Mouse (Mus musculus) layer of hippocampus, adult 18-20 months (tissue): ENCODE measurements around the gene Gbp2b. TPM values are rescaled to one million over a fixed set of nuclear protein-coding genes. Genes with fewer than 3 reads are reported as not detected.
"Not testable (repeated sequence)": the region's sequence is repeated elsewhere in the genome, so short reads cannot be mapped to it uniquely, and the experiment has no call there.

Source experiments
- DNase-seq, 2 experiments: peaks; one replicate each; pipeline ENCODE4 v3.0.0; 2022; ENCODE audit warnings: low spot score in 2 of 2
- long read RNA-seq: library from polyadenylated mRNA; stranded (forward); transcript quantifications from one replicate; pipeline ENCODE4 v2.0.0, GENCODE M21; 2021
- total RNA-seq, 2 experiments: library from RNA; stranded (reverse); gene quantifications; 2 replicates each; pipeline ENCODE4 v1.2.3; 2021

Gene Gbp2b
- not detected for total RNA-seq
- long read RNA-seq = 0 reads

DNA sequence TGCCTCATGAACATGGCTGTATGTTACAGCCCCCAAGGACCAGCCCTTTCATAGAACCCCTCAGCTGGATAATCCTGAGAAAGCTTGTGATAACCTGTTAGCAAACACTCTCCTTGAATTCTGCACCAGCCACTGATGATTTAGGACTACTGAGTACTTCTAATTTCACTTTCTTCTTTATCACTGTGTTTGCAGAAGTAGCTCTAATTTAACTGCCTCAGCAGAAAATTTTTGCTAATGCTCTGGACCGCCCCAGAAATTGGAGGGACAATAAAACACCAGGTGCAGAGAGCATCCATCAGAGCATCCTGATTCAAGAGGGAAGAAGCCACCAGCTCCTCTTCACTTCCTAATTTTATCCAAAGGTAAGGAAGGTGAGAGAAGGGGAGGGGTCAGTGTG is at the start of gene Gbp2b:
TSS of gene Gbp2b (plus strand) at position 301 of the 400 bp plus-strand sequence.
- DNase-seq = no peak

DNA sequence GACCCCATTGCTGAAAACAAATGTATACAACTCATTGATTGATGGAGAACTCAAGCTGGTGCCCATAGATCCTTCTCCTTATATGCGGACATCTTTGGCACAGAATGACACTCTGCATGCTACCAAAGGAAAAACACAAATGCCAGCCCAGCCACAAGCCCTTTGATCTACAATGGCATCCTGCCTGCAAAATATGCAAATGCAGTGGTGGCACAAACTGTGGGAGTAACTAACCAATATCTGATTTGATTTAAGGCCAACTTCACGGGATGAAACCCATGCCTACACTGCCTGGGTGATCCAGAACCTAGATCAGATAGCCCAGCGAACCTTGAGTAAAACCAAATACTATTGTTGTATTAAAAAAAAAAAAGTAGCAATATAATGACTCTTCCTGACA is 48.0 kb upstream of the Gbp2b start:
- DNase-seq = no peak

DNA sequence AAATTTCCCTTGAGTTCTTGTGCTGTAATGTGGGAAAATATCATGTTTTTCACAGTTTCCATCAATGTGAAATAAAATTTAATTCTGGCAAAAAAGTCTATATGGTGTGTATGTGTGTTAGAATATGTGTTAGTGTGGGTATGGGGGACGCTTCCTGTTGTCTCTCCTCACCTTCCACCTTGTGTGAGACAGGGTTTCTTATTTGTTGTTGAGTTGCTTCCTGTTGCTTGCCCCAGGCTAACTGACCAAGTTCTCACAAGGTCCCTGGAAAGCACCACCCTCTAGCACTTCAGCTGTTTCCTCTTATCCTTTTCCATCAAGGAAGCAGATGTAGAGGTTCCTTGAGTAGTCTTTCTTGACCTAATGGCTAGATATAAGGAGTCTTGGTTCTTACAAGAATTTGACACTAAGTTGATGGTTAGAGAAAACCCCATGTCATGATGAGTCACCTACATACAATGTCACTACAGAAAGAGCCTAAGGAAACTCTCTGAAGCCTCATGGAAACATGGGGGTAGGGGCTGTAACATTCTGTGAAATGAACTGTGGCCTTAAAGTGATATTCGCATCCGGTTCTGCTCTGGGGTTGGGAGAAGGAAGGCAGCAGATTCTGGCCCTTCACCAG is 44.5 kb upstream of the Gbp2b start:
- no peak for DNase-seq

DNA sequence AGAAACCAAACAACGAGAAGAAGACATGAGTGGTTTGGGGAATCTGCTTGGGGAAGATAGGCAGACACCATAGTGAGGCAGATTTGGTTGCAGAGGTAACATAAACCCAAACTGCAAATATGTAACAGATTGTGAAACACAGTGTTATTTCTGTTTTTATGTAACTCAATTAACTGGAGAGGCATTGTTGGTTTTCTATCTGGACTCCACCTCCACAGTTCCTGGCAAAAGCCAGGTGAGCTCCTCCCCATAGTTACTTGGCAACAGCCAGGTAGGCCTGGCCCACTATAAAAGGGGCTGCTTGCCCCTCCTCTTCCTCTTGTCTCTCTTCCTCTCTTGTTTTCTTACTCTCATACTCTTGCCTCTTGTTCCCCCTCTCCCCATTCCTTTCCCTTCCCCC is 40.0 kb upstream of the Gbp2b start:
- DNase-seq = no peak

DNA sequence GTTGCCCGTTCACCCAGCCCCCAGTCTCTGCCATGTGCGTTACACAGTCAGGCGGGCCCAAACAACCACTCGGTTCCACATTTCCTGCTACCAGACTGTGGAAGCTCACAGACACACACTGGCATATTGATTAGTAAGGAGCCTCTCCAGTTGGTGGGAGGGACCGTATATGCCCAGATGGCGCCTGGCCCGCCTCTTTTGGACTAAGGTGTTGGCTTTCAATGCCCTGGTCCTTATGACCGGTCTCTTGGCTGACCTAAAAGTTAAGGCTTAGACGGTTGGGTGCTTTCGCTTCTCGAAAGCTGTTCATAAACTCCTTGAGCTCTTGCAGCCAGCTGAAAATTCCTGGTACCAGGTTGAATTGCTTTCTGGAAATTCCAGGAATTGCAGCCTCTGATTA is 39.0 kb upstream of the Gbp2b start:
- no peak for DNase-seq

DNA sequence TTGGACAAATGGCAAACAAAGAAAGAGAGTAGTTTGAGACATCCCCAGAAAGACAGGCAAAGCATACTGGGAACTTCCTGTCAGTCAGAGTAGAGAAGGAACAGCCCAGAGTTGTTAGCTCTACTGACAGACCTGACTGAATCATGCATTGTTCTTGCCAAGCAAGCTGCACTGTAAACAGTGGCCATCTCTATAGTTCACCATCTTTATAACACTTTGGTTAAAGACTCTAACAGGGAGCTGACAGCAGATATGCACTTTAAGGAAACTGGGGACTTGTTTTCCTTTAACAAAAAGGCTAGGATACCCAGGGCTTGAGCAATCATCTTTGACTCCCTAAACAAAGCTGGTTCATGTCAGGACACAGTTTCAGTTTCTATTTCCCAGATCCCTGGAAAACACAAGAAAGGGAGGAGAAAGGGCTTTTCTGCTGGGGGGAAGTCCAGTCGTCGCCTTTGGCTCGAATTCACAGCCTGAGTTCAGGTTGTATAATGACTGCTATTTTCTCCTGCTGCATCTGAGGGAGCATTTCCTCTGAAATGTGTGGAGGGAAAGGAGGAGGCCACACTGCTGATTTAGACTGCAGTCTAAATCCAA is 34.9 kb upstream of the Gbp2b start, which contains the start of gene Gbp3:
TSS of gene Gbp3 (plus strand) at position 395 of the 597 bp plus-strand sequence.
- DNase-seq = no peak

DNA sequence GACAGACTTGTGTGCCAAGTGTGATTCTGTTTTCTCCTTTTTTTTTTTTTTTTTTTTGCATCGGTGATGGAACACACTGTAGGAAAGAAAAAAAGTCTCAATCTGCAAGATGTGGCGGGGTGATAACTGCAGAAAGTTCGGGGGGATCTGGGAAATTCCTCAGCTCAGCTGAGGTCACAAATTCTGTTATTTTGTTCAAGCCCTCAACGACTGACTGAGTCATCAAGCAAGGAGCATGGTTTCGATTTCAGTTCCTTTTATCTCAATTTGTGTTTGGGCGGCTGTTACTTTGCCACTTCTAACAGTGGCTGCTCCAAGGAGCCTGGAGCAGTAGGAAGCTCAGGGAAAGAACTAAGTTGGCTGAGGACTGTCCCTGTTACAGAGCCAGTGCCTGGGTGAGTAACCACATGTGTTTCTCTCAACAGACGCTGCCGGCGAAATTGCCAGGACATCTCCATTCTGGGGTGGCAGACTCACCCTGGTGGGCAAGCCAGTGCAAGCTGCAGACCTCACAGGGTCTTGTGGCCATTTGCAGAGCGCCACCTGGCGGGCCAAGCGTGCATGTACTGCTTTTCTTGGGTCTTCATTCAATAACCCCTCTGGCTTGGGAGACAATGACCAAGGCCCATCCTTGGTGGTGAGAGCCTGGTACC is 34.2 kb upstream of the Gbp2b start:
- DNase-seq = peak; percentile 26 to 84

DNA sequence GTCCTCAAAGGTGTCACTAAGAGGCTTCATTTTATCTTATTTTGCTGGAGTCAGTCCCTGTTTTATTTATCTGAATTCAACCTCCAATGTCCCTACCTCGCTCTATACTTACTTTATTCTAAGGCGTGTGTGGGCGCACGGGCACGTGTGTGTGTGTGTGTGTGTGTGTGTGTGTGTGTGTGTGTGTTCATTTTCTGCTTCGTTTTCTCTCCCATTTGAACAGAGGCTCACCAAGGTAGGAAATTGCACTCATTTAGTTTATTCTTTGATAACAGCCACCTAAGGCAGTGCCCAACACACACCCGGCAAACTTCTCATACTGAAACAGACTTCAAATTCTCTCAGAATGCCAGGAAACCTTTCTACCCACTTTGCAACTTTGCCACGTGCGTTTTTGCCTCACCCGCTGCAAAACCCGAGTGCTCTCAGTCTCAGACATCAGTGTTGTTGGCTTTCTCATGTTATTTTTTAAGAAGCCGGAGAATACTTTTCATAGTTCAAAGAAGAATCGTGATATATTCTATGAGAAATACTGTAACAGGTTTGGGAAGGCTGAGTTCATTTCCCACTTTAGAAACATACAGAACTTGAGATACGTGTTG is 33.5 kb upstream of the Gbp2b start:
- DNase-seq = no peak

DNA sequence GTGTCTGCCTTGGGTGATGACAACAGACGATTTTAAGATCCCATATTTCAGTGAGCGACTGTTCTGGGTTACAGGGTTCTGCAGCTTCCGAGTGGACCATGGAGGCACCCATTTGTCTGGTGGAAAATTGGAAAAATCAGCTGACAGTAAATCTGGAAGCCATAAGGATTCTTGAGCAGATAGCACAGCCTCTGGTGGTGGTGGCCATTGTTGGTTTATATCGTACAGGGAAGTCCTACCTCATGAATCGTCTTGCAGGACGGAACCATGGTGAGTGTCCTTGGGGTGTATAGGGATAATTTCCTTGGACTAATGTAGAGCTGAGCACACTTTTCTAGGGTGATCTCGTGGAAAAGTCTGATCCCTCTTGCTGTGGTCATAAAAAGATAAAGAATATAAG is 33.0 kb upstream of the Gbp2b start:
- no peak for DNase-seq

DNA sequence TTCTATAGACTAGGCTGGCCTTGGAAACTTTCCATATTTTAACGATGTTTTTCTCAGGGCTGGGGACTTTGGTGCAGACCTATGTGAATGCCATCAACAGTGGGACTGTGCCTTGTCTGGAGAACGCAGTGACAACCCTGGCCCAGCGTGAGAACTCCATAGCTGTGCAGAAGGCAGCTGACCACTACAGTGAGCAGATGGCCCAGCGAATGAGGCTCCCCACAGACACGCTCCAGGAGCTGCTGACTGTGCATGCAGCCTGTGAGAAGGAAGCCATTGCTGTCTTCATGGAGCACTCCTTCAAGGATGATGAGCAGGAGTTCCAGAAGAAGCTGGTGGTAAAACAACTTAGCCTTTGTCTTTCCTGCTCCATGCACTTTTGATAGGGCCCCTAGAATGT is 27.2 kb upstream of the Gbp2b start:
- DNase-seq = not testable (repeated sequence)

DNA sequence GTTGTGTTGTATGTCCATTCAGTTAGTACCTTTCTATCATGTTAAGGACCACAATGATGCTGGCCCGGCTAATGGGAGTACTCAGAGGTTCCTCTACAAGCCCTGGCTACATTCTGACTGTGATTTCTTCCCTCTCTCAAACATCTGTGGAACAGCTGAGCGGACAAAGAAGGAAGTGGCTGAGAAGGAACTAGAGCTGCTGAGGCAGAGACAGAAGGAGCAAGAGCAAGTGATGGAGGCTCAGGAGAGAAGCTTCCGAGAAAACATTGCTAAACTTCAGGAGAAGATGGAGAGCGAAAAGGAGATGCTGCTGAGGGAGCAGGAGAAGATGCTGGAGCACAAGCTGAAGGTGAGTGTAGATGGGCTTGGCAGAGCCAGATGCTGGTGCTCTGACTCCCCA is 23.9 kb upstream of the Gbp2b start:
- no peak for DNase-seq

DNA sequence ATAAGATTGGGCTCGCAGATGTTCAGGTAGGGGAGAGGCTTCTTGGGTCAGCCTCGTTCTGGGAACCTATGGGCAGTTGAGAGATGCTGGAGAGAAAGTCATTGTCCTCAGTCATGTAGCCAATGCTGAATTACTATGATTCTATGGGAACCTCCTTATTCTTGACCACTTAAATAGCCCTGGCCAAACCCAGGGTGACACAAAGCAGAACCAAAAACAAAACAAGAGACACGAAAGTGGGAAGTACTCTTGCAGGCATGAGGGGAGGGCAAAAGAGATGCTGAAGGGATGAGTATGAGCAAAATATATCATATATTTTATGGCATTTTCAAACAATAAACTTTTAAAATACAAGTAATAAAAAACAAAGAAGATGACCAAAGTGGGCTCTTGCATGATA is 17.5 kb upstream of the Gbp2b start:
- no peak for DNase-seq

DNA sequence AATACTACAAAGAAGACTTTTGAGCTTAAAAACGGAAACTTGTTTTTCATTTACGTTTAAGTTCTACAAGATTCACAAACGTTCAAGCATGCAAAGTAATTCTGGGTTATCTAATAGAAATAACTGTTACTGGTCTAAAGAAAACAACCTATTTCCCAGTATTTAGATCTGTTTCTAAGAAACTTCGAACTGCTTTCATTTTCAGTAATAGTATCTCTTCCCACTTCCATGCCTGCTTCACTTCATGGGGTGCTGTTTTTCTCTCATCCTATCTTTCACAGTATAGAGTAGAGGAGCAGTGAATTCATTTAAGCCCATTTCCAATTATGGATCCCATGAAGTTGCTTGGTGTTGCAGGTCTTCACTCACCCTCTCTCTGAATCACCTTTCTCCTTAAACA is 16.3 kb upstream of the Gbp2b start:
- DNase-seq = no peak

DNA sequence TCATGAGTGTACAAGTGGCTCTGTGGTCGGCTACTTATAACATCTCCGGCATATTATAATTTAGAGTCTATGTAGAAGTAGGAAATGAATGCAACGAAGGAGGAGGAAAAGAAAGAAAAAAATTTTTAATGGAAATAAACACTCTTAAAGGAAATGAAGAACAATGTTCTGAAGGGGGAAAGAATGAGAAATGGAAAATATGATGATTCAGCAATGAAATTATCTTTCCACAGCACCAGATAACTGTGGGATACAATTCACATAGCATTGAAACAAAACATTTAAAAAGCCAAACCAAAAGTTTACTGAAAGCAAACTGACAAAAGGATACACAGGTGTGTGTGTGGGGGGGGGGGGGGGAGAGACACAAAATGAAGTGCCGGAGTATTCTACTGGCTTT is 11.6 kb upstream of the Gbp2b start:
- no peak for DNase-seq

DNA sequence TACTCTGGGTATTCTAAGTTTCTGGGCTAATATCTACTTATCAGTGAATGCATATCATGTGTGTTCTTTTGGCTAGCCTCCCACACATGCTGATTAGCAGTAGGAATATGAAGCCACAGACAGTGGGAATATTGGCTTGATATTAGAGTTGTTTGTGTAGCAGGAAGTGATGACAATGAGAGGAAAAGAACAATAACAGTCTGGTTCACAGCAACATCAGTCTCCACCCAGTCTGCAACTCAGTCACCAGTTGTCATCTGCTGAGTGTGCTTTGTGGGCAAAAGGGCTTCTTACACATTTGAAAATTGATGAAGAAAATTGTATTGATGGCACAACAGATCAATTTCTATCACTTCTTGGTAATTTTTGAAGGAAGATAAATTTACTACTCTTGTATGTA is 7.3 kb upstream of the Gbp2b start:
- no peak for DNase-seq

DNA sequence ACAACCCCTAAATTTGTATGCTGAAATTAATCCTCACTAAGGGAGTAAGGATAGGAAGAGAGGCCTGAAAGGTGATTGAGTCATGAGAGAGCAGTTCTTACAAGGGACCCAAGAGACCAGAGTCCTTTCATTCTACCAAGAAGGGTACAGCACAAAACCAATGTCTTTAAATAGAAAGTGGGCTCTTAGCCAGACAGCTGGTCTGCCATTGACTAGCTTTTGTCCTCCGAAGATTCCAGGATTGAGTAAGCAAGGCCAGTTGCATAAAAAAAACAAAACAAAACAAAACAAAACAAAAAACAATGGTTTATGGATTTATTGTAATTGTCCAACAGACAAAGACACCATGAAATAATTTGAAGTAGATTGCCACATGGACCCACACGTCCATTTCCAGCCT is 5.8 kb upstream of the Gbp2b start:
- DNase-seq = no peak

DNA sequence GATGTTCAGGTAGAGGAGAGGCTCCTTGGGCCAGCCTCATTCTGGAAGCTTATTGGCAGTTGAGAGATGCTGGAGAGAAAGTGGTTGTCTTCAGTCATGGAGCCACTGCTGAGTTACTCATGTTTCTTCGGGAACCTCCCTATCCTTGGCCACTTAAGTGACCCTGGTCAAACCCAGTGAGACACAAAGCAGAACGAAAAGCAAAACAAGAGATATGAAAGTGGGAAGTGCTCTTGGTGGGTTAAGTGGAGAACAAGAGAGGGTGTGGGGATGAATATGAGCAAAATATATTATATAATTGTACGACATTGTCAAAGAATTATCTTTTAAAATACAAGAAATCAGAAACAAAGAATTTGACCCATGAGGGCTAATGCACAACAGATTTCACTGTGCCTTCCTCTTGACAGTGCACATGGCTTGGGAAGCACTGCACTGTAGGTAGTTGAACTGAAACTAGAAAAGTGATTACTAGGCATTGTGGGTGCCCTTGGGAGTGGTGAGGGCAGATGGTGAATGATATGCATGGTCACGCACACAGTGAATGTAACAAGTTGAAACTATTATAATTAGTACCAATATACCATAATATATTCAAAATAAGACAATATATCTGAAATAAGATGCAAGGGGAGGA is 4.1 kb upstream of the Gbp2b start:
- no peak for DNase-seq

DNA sequence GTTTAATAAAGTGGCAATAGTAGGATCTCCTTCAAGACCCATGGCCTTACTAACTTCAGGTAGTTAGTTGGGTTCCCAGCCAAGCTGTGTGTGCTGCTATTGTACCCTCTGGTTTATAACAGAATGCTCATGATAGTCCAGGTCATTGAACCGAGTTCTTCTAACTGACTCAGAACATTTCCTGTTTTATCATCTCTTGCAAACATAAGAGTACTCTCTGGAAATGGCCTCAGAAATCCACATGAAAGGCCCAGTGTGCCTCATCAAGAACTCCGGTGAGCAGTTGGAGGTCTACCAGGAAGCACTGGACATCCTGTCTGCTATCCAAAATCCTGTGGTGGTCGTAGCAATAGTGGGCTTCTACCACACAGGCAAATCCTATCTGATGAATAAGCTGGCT is 3.3 kb downstream of the Gbp2b start:
- DNase-seq = no peak

DNA sequence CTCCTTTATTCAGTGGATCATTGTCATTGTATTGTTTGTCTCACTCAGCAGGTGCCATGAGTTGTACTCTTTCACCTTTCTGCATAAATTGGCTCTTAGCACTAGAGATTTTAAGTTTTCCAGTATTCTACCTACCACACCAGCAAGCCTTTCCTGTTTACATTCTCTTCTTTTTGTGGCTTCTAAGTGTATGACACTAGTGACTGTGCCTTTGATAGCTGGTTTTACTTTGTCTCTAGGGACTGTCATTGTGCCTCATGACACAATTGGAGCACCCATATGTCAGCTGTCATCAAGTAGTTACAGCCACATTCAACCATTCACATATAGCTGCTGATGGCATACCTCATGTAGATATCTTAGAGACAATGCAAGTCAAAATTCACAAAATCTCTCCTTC is 7.0 kb downstream of the Gbp2b start:
- DNase-seq = no peak

DNA sequence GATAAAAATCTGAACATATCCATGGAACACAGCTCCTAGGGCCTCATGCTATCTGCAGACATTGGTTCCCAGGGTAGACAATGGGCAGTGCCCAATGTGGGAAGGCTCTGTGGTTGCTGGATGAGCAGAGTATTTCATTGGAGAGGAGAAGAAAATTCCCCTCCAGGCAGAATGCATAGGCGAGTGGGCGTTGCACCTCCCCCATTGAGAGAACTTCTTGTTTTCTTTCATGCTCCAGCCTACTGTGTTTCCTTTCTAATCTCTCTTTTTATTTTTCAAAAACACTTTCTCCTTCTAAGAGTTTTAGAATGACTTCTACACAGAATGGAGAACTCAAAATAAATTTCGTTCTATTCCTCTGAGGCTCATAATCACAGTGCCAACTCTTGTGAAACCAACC is 24.0 kb downstream of the Gbp2b start:
- DNase-seq = no peak

DNA sequence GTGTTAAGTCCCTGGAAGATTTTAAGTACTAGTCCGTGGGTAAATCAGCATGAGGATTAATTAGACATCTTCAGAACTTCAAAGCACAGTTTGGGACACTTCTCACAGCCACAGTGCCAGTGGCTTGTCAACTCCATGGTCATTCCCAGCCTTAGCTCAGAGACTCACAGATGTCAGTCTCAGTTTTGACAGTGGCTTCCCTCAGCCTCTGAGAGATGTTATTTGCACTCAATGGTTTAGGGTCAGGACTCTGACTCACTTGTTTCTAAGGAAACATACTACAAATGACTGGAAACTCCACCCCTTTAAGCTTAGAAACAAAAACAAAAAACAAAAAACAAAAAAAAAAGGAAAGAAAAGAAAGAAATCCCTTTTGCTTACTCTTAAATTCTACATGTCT is 25.0 kb downstream of the Gbp2b start:
- DNase-seq = no peak
